Mouse (Mus musculus): ENCODE results near the gene Gmds. TPM values are rescaled to one million over a fixed set of nuclear protein-coding genes. Genes with fewer than 3 reads are reported as not detected.

The Gmds gene
- polyA plus RNA-seq, 1 experiment from 2014 or later = 28.4 TPM

- H3K27me3 ChIP-seq (ENCODE audit: poor library complexity, severe bottlenecking) = peaks cover 100% of the 10 kb centered on the region
- DNase-seq (ENCODE audit: extremely low spot score, low spot score) = peak; percentile 86
- under 1% methylated on average over 40 of the region's 40 CpGs for WGBS
Observed at GRCm38 (mm10) chr13:31806428-31806832, 532.1 kb downstream of the Gmds start, which contains the start of gene Foxc1. Foxc1 (plus strand) TSS chr13:31806633.

GRCm38 (mm10) chr13:31805831-31806427, 532.6 kb downstream of the Gmds start:
- peak overlapping the region; percentile 64 for H3K4me3 ChIP-seq
- H3K27me3 ChIP-seq (ENCODE audit: poor library complexity, severe bottlenecking) = peaks cover 100% of the 10 kb centered on the region
- under 1% methylated on average over 31 of the region's 34 CpGs for WGBS
- H3K4me1 ChIP-seq = peaks cover 66% of the 10 kb centered on the region
- no peaks in the 10 kb centered on the region for H3K9me3 ChIP-seq
- peaks cover 11% of the 10 kb centered on the region; the same call in 1 of the 2 replicates for H3K36me3 ChIP-seq (replicated peaks)
- DNase-seq (ENCODE audit: extremely low spot score, low spot score) = no peak
- H3K27ac ChIP-seq = peak overlapping the region; percentile 88

More at GRCm38 (mm10) chr13:31806428-31806832, 532.1 kb downstream of the Gmds start, which contains the start of gene Foxc1:
- Histone ChIP-seq H3K9me3 (no peaks in the 10 kb centered on the region), H3K36me3 (replicated peaks) (peaks cover 15% of the 10 kb centered on the region; the same call in 1 of the 2 replicates), H3K4me1 (peaks cover 66% of the 10 kb centered on the region), H3K27ac (peak within 1 kb of the TSS; percentile 88), H3K4me3 (peak within 1 kb of the TSS; percentile 64)

- no peaks in the 10 kb centered on the region for H3K9me3 ChIP-seq
- no peak overlapping the region for H3K27ac ChIP-seq
- peaks cover 69% of the 10 kb centered on the region for H3K4me1 ChIP-seq
- no peak overlapping the region for H3K4me3 ChIP-seq
- 2% methylated on average over 7 of the region's 7 CpGs for WGBS
- H3K27me3 ChIP-seq (ENCODE audit: poor library complexity, severe bottlenecking) = peaks cover 100% of the 10 kb centered on the region
- H3K36me3 ChIP-seq (replicated peaks) = peaks cover 10% of the 10 kb centered on the region; the same call in 1 of the 2 replicates
- DNase-seq (ENCODE audit: extremely low spot score, low spot score) = no peak
Observed at GRCm38 (mm10) chr13:31804571-31804970, 534.0 kb downstream of the Gmds start.

GRCm38 (mm10) chr13:31803166-31804093, 535.1 kb downstream of the Gmds start:
- Histone ChIP-seq H3K4me3 (peak overlapping the region; percentile 33), H3K4me1 (peaks cover 68% of the 10 kb centered on the region), H3K27me3 (ENCODE audit: poor library complexity, severe bottlenecking) (peaks cover 100% of the 10 kb centered on the region), H3K36me3 (replicated peaks) (peaks cover 6% of the 10 kb centered on the region; the same call in 1 of the 2 replicates), H3K9me3 (no peaks in the 10 kb centered on the region), H3K27ac (no peak overlapping the region)
- WGBS = under 1% methylated on average over 31 of the region's 31 CpGs
- peak; percentile 49 for DNase-seq (ENCODE audit: extremely low spot score, low spot score)

- Histone ChIP-seq H3K27me3 (ENCODE audit: poor library complexity, severe bottlenecking) (peaks cover 100% of the 10 kb centered on the region), H3K27ac (no peak overlapping the region), H3K4me1 (peaks cover 65% of the 10 kb centered on the region), H3K9me3 (no peaks in the 10 kb centered on the region), H3K4me3 (no peak overlapping the region), H3K36me3 (replicated peaks) (no peaks in the 10 kb centered on the region)
- 7% methylated on average over 5 of the region's 5 CpGs for WGBS
- DNase-seq (ENCODE audit: extremely low spot score, low spot score) = no peak
Observed at GRCm38 (mm10) chr13:31802447-31802846, 536.1 kb downstream of the Gmds start.

- Histone ChIP-seq H3K36me3 (replicated peaks) (no peaks in the 10 kb centered on the region), H3K27me3 (ENCODE audit: poor library complexity, severe bottlenecking) (peaks cover 96% of the 10 kb centered on the region), H3K27ac (peak overlapping the region; percentile 58), H3K4me3 (peak overlapping the region; percentile 48), H3K9me3 (no peaks in the 10 kb centered on the region), H3K4me1 (peaks cover 58% of the 10 kb centered on the region)
- DNase-seq (ENCODE audit: extremely low spot score, low spot score) = peak; percentile 46
- under 1% methylated on average over 25 of the region's 25 CpGs for WGBS
Observed at GRCm38 (mm10) chr13:31801703-31802305, 536.7 kb downstream of the Gmds start.

- peaks cover 52% of the 10 kb centered on the region for H3K4me1 ChIP-seq
- 1% methylated on average over 43 of the region's 43 CpGs for WGBS
- H3K36me3 ChIP-seq (replicated peaks) = no peaks in the 10 kb centered on the region
- H3K4me3 ChIP-seq = peak overlapping the region; percentile 48
- peaks cover 87% of the 10 kb centered on the region for H3K27me3 ChIP-seq (ENCODE audit: poor library complexity, severe bottlenecking)
- peak; percentile 86 for DNase-seq (ENCODE audit: extremely low spot score, low spot score)
- H3K27ac ChIP-seq = peak overlapping the region; percentile 58; the same call in 1 of the 2 replicates
- no peaks in the 10 kb centered on the region for H3K9me3 ChIP-seq
Observed at GRCm38 (mm10) chr13:31800581-31801576, 537.7 kb downstream of the Gmds start.

- H3K27ac ChIP-seq = no peak overlapping the region
- no peaks in the 10 kb centered on the region for H3K9me3 ChIP-seq
- H3K4me3 ChIP-seq = no peak overlapping the region
- H3K27me3 ChIP-seq (ENCODE audit: poor library complexity, severe bottlenecking) = peaks cover 68% of the 10 kb centered on the region
- no peaks in the 10 kb centered on the region for H3K36me3 ChIP-seq (replicated peaks)
- H3K4me1 ChIP-seq = peaks cover 36% of the 10 kb centered on the region
- WGBS = 34% methylated on average over 9 of the region's 9 CpGs
- DNase-seq (ENCODE audit: extremely low spot score, low spot score) = no peak
Observed at GRCm38 (mm10) chr13:31798075-31798474, 540.5 kb downstream of the Gmds start.

GRCm38 (mm10) chr13:31797346-31797745, 541.2 kb downstream of the Gmds start:
- Histone ChIP-seq H3K27ac (peak overlapping the region; percentile 8; the same call in 1 of the 2 replicates), H3K27me3 (ENCODE audit: poor library complexity, severe bottlenecking) (peaks cover 63% of the 10 kb centered on the region), H3K4me3 (no peak overlapping the region), H3K9me3 (no peaks in the 10 kb centered on the region), H3K4me1 (peaks cover 36% of the 10 kb centered on the region), H3K36me3 (replicated peaks) (no peaks in the 10 kb centered on the region)
- no peak for DNase-seq (ENCODE audit: extremely low spot score, low spot score)
- WGBS = 74% methylated on average over 10 of the region's 10 CpGs

- H3K36me3 ChIP-seq (replicated peaks) = no peaks in the 10 kb centered on the region
- peaks cover 13% of the 10 kb centered on the region; the same call in 1 of the 2 replicates for H3K4me1 ChIP-seq
- WGBS = 50% methylated on average over 5 of the region's 5 CpGs
- no peaks in the 10 kb centered on the region for H3K9me3 ChIP-seq
- peak; percentile 17 for DNase-seq (ENCODE audit: extremely low spot score, low spot score)
- H3K4me3 ChIP-seq = no peak overlapping the region
- peaks cover 21% of the 10 kb centered on the region for H3K27me3 ChIP-seq (ENCODE audit: poor library complexity, severe bottlenecking)
- H3K27ac ChIP-seq = no peak overlapping the region
Observed at GRCm38 (mm10) chr13:31793163-31793562, 545.4 kb downstream of the Gmds start.

GRCm38 (mm10) chr13:31792480-31793132, 545.9 kb downstream of the Gmds start:
- Histone ChIP-seq H3K4me1 (peaks cover 9% of the 10 kb centered on the region; the same call in 1 of the 2 replicates), H3K27me3 (ENCODE audit: poor library complexity, severe bottlenecking) (peaks cover 15% of the 10 kb centered on the region), H3K4me3 (peak overlapping the region; percentile 6; the same call in 1 of the 2 replicates), H3K27ac (no peak overlapping the region), H3K36me3 (replicated peaks) (no peaks in the 10 kb centered on the region), H3K9me3 (no peaks in the 10 kb centered on the region)
- 22% methylated on average over 17 of the region's 17 CpGs for WGBS
- peak; percentile 72 for DNase-seq (ENCODE audit: extremely low spot score, low spot score)

All from forebrain, embryonic 10.5 days (tissue).